Mouse (Mus musculus) hindbrain, embryonic 10.5 days (tissue): ENCODE data around the gene Tlcd1. TPM values are rescaled to one million over a fixed set of nuclear protein-coding genes. Genes with fewer than 3 reads are reported as not detected.

Source experiments
- DNase-seq: peaks from one replicate; pipeline ENCODE4 v3.0.0-alpha.2; 2017; ENCODE audit warnings: low spot score
- H3K27ac ChIP-seq: fragments of 300-500 bp; sonication (generic); 2 replicates; pipeline ENCODE4 v1.5.1; 2016; ENCODE audit warnings: mild to moderate bottlenecking, moderate library complexity
- H3K27me3 ChIP-seq: fragments of 300-500 bp; sonication (generic); 2 replicates; pipeline ENCODE4 v1.6.1; 2016; ENCODE audit warnings: mild to moderate bottlenecking; ENCODE audit not compliant: poor library complexity, insufficient read depth, severe bottlenecking
- H3K36me3 ChIP-seq: fragments of 300-500 bp; sonication (generic); 2 replicates; pipeline ENCODE4 v1.6.1; 2016; ENCODE audit warnings: mild to moderate bottlenecking, moderate library complexity
- H3K4me1 ChIP-seq: fragments of 300-500 bp; sonication (generic); replicated peaks from 2 replicates; pipeline ENCODE4 v1.6.1; 2016; ENCODE audit warnings: mild to moderate bottlenecking
- H3K4me3 ChIP-seq: fragments of 300-500 bp; sonication (generic); 2 replicates; pipeline ENCODE4 v1.5.1; 2016; ENCODE audit warnings: mild to moderate bottlenecking, moderate library complexity
- H3K9me3 ChIP-seq: fragments of 300-500 bp; sonication (generic); 2 replicates; pipeline ENCODE4 v1.6.1; 2016; ENCODE audit warnings: mild to moderate bottlenecking, moderate library complexity
- WGBS: fragments of 180-500 bp; shearing (Covaris S2); methylation state at CpG from one replicate; pipeline ENCODE4 v1.1.7; 2016; 5-methylcytosine and 5-hydroxymethylcytosine counted together
- polyA plus RNA-seq: library from polyadenylated mRNA; unstranded; fragments of >200 nt; fragmentation: Nextera tagmentation; extraction: Ambion mirVana; gene quantifications from 2 replicates; pipeline ENCODE4 v1.2.1, GENCODE M21; 2016

Tlcd1 gene
- polyA plus RNA-seq, 1 experiment from 2014 or later, result 7.0 TPM

DNA sequence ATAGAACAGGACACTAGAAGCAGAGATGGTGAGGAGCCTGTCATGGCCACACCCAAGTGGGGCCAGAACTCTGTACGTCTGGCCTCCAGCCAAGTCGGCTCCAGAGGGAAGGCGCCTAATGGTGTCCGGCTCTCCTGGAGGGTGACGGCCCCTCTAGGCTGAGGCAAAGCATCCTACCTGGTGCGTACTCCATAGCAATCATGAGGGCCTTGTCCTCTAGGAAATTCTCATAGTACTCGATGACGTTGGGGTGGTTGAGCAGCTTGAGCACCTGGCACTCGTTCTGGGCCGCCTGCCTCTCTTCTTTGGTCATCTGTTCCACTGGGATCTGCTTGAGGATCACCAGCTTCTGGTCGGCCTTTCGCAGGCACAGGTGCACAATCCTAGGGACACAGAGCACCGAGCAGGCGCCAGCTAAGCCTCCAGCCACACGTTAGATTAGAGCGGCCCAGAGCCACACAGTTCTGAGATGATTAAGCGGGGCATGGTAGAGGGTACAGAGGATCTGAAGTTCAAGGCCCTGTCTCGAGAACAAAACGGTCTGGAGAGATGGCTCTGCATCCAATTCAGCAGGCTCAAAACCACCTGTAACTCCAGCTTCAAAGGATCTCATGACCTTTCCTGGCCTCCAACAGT lies 3.6 kb upstream of the Tlcd1 start:
- Histone ChIP-seq H3K27me3 (0 out of 2 replicates have a peak, but pooled peaks cover 1% of the 10 kb centered on the region), H3K9me3 (no peaks in the 10 kb centered on the region), H3K4me1 (peaks cover 22% of the 10 kb centered on the region), H3K4me3 (no peak overlapping the region), H3K27ac (no peak overlapping the region), H3K36me3 (peaks cover 9% of the 10 kb centered on the region)
- DNase-seq, result no peak
- WGBS, result 88% methylated on average over 19 of the region's 19 CpGs

DNA sequence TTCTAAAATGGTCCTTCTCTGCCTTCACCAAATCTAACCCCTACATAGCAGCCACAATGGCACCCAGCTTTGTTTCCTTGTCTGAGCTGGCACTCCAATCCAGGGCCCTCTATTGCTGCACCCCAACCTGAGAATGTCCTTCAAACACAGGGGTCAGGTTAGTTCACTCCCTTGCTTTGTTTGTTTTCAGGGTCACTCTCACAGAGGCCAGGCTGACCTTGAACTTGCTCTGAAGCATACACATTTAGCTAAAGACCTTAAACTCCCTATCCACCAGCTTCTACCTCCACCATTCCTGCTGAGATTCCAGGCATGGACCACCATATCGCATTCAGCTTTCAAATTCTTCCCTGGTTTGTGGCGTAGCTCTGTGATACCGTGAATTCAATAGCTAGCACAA lies 2.0 kb upstream of the Tlcd1 start:
- no peak for DNase-seq
- H3K4me3 ChIP-seq, result no peak overlapping the region
- peaks cover 20% of the 10 kb centered on the region for H3K36me3 ChIP-seq
- no peaks in the 10 kb centered on the region for H3K27me3 ChIP-seq
- WGBS, result 93% methylated on average over 3 of the region's 3 CpGs
- H3K4me1 ChIP-seq, result peaks cover 34% of the 10 kb centered on the region
- no peak overlapping the region for H3K27ac ChIP-seq
- no peaks in the 10 kb centered on the region for H3K9me3 ChIP-seq

DNA sequence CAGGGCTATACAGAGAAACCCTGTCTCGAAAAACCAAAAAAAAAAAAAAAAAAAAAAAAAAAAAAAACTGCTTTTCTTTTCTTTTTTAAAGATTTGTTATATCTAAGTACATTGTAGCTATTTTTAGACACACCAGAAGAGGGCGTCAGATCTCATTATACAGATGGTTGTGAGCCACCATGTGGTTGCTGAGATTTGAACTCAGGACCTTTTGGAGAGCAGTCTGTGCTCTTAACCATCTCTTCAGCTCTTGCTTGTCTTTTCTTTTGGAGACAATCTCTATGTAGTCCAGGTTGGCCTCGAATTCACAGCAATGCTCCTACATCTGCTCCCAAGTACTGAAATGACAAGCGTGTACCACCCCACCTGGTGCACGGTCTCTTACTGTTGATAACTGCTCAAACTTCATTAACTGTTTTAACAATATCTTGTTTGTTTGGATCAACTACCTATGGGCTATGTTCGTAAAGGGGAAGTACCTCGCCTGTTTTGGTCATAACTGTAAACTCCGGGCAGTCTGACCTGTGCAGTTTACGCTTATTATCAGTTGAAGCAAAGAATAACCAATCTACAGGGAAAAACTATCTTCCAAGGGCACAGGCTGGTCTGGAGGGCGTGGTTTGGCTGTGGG lies 625 bp upstream of the Tlcd1 start:
- WGBS, result 11% methylated on average over 10 of the region's 10 CpGs
- Histone ChIP-seq H3K27ac (peak overlapping the region; percentile 93), H3K9me3 (no peaks in the 10 kb centered on the region), H3K4me3 (peak overlapping the region; percentile 62), H3K4me1 (peaks cover 48% of the 10 kb centered on the region), H3K27me3 (no peaks in the 10 kb centered on the region), H3K36me3 (peaks cover 29% of the 10 kb centered on the region)
- DNase-seq, result no peak

DNA sequence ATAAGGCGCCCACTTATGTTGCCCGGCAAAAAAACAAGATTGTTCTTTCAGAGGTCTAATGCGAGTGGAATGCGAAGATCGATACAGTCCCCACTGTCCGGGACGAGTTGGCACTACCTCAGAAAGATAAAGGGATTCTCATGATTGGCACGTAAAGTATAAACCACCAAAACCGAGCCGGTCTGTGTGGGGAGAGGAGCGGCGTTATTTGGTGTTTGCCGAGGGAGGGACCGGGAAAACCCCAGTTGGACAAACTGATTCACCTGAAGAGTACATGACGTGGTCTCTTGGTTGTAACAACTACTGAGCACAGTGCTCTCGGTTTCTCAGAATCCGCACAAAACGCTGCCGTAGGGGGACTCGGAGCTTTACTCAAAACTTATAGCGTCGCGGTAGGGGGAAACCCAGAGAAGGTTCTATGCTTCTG lies 407 bp downstream of the Tlcd1 start:
- DNase-seq, result no peak
- peaks cover 35% of the 10 kb centered on the region for H3K36me3 ChIP-seq
- peak overlapping the region; percentile 62 for H3K4me3 ChIP-seq
- H3K27ac ChIP-seq, result peak overlapping the region; percentile 93
- no peaks in the 10 kb centered on the region for H3K27me3 ChIP-seq
- 1% methylated on average over 23 of the region's 23 CpGs for WGBS
- H3K9me3 ChIP-seq, result no peaks in the 10 kb centered on the region
- H3K4me1 ChIP-seq, result peaks cover 57% of the 10 kb centered on the region

DNA sequence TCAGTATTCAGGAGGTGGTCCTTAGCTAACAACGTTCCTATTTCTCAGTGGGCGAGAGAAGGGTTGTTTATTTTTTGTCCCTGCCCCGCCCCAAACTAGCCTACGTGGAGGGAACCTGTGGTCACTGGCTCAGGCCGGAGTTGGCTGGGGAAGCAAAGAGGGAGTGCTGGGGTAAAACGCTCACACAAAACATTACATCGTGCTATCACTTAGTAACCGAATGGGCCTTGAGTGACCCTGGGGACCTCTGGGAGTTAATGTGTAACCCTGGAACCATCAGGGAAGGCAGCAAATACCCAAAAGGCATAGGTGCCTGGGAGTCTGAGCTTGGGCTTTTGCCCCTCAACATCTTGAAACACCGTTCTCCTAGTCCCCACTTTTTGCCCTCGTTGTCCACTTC lies 926 bp downstream of the Tlcd1 start:
- Histone ChIP-seq H3K4me1 (peaks cover 62% of the 10 kb centered on the region), H3K9me3 (no peaks in the 10 kb centered on the region), H3K36me3 (peaks cover 40% of the 10 kb centered on the region), H3K27ac (peak overlapping the region; percentile 93), H3K27me3 (no peaks in the 10 kb centered on the region), H3K4me3 (peak overlapping the region; percentile 62)
- WGBS, result 1% methylated on average over 10 of the region's 10 CpGs
- DNase-seq, result no peak

DNA sequence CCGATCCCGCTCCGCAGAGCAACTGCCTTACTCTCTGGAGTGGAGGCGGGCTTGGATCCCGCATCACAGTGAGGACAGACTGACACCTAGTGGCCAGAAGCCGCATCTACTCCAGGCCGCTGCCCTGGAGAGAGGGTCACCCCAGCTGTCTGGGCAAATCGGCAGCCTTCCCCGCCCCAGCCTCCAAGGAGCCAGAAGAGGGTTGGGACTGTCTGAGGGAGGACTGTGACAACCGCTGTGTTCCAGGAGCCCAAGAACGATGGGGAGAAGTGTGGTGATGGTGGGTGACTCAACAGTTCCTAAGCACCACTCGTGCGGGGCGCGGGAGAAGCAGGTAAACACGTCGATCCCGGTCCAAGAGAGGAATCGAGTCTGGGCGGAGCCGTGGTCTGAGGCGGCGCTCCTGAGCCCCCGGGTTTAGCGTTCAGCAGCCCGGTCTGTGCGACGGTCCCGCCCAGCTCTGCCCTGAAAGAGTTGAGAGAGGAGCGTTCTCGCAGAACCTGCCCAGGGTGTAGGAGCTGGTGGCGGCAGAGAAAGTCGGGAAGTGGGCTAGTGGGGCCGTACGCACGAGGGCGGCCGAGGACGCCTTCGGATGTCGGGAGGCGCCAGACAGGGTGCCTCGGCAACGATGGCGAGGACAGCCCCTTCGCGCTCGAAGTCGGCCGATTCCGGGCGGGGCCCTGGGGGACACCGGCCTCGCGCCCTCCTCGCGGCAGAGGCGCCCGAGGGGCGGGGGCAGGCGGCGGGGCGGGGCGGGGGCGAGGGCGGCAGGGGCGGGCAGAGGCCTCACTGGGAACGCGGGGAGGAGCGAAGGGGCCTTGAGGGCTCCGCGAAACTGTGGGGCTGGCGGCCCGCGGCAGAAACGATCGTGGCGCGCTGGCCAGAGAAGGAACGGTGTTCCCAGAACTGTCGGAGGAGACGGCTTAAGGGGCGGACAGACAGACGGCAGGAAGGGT lies 1.7 kb downstream of the Tlcd1 start:
- under 1% methylated on average over 82 of the region's 84 CpGs for WGBS

DNA sequence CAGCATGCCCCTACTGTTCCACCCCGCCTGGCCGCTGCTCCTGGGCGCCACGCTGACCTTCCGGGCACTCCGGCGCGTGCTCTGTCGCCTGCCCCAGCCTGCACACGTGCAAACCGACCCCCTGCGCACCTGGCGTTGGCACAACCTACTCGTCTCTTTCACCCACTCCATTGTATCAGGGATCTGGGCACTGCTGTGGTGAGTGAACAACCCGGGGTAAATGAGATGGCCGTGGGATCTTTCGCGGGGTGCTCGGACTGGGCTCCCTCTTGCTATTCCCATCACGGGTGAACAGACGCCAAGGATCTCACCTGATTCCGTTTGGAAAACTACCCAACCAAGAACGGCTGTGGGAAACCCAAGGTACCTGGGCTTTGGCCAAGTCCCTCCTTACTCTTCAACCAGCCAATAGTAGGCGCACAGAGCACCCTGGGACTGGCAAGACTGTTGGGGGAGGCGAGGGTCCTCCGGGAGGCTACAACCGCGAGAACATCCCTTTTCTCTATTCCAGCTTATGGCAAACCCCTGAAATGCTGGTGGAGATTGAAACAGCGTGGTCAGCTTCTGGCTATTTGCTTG lies 2.4 kb downstream of the Tlcd1 start:
- H3K27ac ChIP-seq, result peak overlapping the region; percentile 93
- H3K9me3 ChIP-seq, result no peaks in the 10 kb centered on the region
- DNase-seq, result peak; percentile 58
- H3K4me1 ChIP-seq, result peaks cover 66% of the 10 kb centered on the region
- peak overlapping the region; percentile 62 for H3K4me3 ChIP-seq
- under 1% methylated on average over 29 of the region's 29 CpGs for WGBS
- peaks cover 42% of the 10 kb centered on the region for H3K36me3 ChIP-seq
- no peaks in the 10 kb centered on the region for H3K27me3 ChIP-seq

More for the DNA sequence above, 1.7 kb downstream of the Tlcd1 start:
- Histone ChIP-seq H3K27ac (peak overlapping the region; percentile 93), H3K27me3 (no peaks in the 10 kb centered on the region), H3K9me3 (no peaks in the 10 kb centered on the region), H3K4me1 (peaks cover 62% of the 10 kb centered on the region), H3K36me3 (peaks cover 42% of the 10 kb centered on the region), H3K4me3 (peak overlapping the region; percentile 62)
- DNase-seq, result peak; percentile 96

DNA sequence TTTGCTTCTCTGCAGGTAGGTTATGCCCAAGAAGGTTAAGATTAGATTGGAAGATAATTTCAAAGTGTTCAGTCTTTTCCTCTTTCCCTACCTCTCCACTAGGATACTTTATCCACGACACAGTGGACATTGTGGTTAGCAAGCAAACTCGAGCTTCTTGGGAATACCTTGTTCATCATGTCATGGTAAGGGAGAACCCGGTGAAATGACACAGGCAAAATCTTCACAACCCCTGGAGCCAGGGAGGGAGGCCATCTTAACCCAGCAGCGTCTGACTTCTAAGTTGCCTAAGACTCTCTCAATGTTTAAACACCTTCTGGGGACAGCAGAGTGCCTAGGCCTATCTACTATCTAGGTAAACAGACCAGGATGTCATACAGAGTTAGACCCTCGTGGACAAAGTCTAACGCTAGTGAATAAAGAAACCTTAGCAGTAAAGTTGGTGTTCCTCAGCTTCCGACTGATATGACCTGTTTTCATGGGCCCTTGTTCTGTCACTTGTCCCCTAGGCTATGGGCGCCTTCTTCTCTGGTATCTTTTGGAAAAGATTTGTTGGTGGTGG lies 3.0 kb downstream of the Tlcd1 start:
- WGBS, result 31% methylated on average over 8 of the region's 8 CpGs

DNA sequence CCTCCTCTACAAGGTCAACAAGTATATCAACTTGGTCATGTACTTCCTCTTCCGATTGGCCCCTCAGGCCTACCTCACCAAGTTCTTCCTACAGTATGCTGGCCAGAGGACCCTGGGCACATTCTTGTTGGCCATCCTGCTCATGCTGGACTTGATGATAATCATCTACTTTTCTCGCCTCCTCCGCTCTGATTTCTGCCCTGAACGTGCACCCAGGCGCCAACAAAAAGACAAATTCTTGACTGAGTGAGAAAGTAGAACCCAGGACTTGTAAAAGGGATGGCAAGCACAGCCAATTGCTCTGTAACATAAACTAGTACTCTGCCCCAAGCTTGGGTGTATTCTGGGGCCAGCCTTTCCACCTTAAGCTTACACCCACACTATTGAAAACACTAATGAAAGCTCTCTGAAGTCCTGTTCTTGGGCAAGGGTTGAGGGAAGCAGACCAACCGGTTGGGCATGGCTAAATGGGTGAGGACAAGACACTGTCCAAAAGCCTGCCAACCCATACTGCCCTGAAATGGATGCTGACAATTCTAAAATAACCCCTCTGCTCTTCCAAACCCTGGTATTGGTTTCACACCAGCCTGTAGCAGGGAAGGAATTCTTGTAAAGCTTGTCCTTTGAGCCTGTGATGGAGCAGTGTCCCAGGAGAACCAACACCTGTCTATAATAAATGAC lies 3.7 kb downstream of the Tlcd1 start:
- Histone ChIP-seq H3K36me3 (peaks cover 42% of the 10 kb centered on the region), H3K9me3 (no peaks in the 10 kb centered on the region), H3K4me3 (peak overlapping the region; percentile 32), H3K27ac (no peak overlapping the region), H3K4me1 (peaks cover 70% of the 10 kb centered on the region), H3K27me3 (no peaks in the 10 kb centered on the region)
- 79% methylated on average over 6 of the region's 6 CpGs for WGBS
- DNase-seq, result no peak

More for the DNA sequence above, 3.0 kb downstream of the Tlcd1 start:
- no peaks in the 10 kb centered on the region for H3K27me3 ChIP-seq
- H3K27ac ChIP-seq, result no peak overlapping the region
- DNase-seq, result no peak
- H3K36me3 ChIP-seq, result peaks cover 42% of the 10 kb centered on the region
- no peaks in the 10 kb centered on the region for H3K9me3 ChIP-seq
- peak overlapping the region; percentile 62 for H3K4me3 ChIP-seq
- H3K4me1 ChIP-seq, result peaks cover 70% of the 10 kb centered on the region

DNA sequence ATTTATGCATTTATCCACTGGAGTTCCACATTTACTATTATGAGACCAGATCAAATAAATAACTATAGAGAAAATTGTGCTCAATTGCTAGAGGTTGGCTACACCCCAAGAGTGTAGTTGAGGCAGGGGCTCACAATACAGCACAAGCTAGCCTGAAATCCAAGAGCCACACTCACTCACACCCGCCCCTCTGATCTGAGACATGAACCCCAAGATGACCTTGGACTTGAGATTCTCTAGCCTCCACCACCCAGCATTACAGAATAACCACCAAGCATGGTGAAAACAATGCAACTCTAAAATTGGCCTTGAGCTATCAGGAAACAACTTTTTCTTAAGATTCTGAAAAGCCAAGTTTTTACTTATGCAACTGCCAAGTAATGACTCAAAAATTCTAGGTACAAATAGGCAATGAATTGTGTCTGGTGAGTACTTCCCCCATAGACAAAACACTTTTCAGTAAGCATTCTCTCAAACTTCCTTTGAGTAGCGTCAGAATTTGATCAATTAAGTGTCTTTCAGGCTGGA lies 5.4 kb downstream of the Tlcd1 start:
- WGBS, result 55% methylated on average over 2 of the region's 2 CpGs
- peaks cover 42% of the 10 kb centered on the region for H3K36me3 ChIP-seq
- no peak for DNase-seq
- H3K4me3 ChIP-seq, result peak overlapping the region; percentile 95
- H3K4me1 ChIP-seq, result peaks cover 62% of the 10 kb centered on the region
- H3K27me3 ChIP-seq, result no peaks in the 10 kb centered on the region
- peak overlapping the region; percentile 99; the same call in 1 of the 2 replicates for H3K27ac ChIP-seq
- H3K9me3 ChIP-seq, result no peaks in the 10 kb centered on the region

DNA sequence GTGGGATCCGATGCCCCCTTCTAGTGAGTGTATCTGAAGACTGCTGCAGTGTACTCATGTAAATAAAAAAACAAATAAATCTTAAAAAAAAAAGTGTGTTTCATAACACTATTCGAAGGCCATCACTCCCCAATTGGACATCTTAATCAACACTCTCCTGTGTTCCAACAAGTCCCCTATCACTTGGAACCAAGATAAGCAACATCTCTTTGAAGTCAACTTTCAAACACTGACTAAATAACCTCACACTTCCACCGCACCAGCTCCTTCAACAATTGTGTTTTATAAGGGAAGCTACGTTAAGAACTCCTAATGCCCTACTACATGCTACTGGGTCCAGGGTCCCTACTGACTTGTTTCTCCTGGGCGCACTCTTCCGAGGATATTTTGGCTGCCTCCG lies 5.9 kb downstream of the Tlcd1 start:
- no peak for DNase-seq
- H3K27me3 ChIP-seq, result no peaks in the 10 kb centered on the region
- H3K9me3 ChIP-seq, result no peaks in the 10 kb centered on the region
- peaks cover 42% of the 10 kb centered on the region for H3K36me3 ChIP-seq
- WGBS, result 14% methylated on average over 7 of the region's 7 CpGs
- H3K4me1 ChIP-seq, result peaks cover 57% of the 10 kb centered on the region
- peak overlapping the region; percentile 95 for H3K4me3 ChIP-seq
- peak overlapping the region; percentile 99 for H3K27ac ChIP-seq
